Mouse (Mus musculus) ES-E14 (cell line): ENCODE data around the gene Ptgds. TPM values are rescaled to one million over a fixed set of nuclear protein-coding genes. Genes with fewer than 3 reads are reported as not detected.

Experiments
- DNase-seq: peaks from one replicate; pipeline ENCODE4 v3.0.0-alpha.2; 2013; ENCODE audit warnings: low read depth, low spot score
- H3K27ac ChIP-seq: 2 replicates; pipeline ENCODE4 v1.5.1; 2012; ENCODE audit warnings: low read depth, mild to moderate bottlenecking, low read length, moderate library complexity, mixed read lengths; ENCODE audit not compliant: poor library complexity, insufficient read depth, severe bottlenecking
- H3K36me3 ChIP-seq: 2 replicates; pipeline ENCODE4 v1.6.1; 2012; ENCODE audit warnings: mild to moderate bottlenecking, low read length, moderate library complexity, mixed read lengths; ENCODE audit not compliant: control insufficient read depth, poor library complexity, insufficient read depth, severe bottlenecking
- H3K4me1 ChIP-seq, 2 experiments: fragments of 150-350 bp in 1 of 2; sonication (generic) in 1 of 2; 2 replicates each; pipeline ENCODE4 v1.6.1; 2012; ENCODE audit warnings: low read length in 2 of 2, mild to moderate bottlenecking in 1 of 2, mixed read lengths in 1 of 2; ENCODE audit not compliant: control insufficient read depth in 2 of 2, insufficient read depth in 2 of 2, poor library complexity in 1 of 2
- H3K4me3 ChIP-seq, 2 experiments: fragments of 150-350 bp in 1 of 2; sonication (generic) in 1 of 2; 2 replicates each; pipeline ENCODE4 v1.5.1; 2012; ENCODE audit warnings: low read length in 2 of 2, low read depth in 1 of 2, mild to moderate bottlenecking in 1 of 2, mixed read lengths in 1 of 2; ENCODE audit not compliant: insufficient read depth in 1 of 2, poor library complexity in 1 of 2, severe bottlenecking in 1 of 2
- H3K9ac ChIP-seq: 2 replicates; pipeline ENCODE4 v1.6.1; 2012; ENCODE audit warnings: low read depth, mild to moderate bottlenecking, low read length, mixed read lengths; ENCODE audit not compliant: poor library complexity, insufficient read depth, severe bottlenecking
- H3K9me3 ChIP-seq: fragments of 150-350 bp; sonication (generic); 2 replicates; pipeline ENCODE4 v1.6.1; 2012; ENCODE audit warnings: low read depth, mild to moderate bottlenecking, low read length; ENCODE audit not compliant: control insufficient read depth, insufficient read depth
- CHD2 ChIP-seq: IDR thresholded peaks from 2 replicates; pipeline ENCODE4 v1.6.1; 2014; ENCODE audit warnings: mild to moderate bottlenecking, low read depth, low read length, inconsistent platforms
- HCFC1 ChIP-seq: IDR thresholded peaks from 2 replicates; pipeline ENCODE4 v1.6.1; 2012; ENCODE audit warnings: low read length, inconsistent platforms, borderline replicate concordance; ENCODE audit not compliant: insufficient read depth
- MAFK ChIP-seq: IDR thresholded peaks from 2 replicates; pipeline ENCODE4 v1.6.1; 2014; ENCODE audit warnings: mild to moderate bottlenecking, low read depth, low read length, inconsistent platforms; ENCODE audit not compliant: insufficient read depth
- ZC3H11A ChIP-seq: IDR thresholded peaks from 2 replicates; pipeline ENCODE4 v1.6.1; 2012; ENCODE audit warnings: low read depth, mild to moderate bottlenecking, inconsistent platforms, low read length, borderline replicate concordance
- ZNF384 ChIP-seq: IDR thresholded peaks from 2 replicates; pipeline ENCODE4 v1.6.1; 2012; ENCODE audit warnings: low read depth, low read length, inconsistent platforms
- in situ Hi-C, 2 experiments: fragments of 600-800 bp; cut with MboI; formaldehyde crosslinking; loops; one replicate each; pipeline ENCODE4 v1.15.1; 2025; ENCODE audit warnings: low sequenced_read_pairs in 2 of 2, inconsistent platforms in 1 of 2; ENCODE audit not compliant: unreplicated experiment in 2 of 2
- total RNA-seq: library from RNA; depleted of rRNA; stranded (reverse); fragments of 300-350 nt; gene quantifications from 2 replicates; pipeline ENCODE4 v1.2.3, GENCODE M21; 2012; rRNA removed

Ptgds gene
- 0.98 and 1.3 TPM in 2 replicates for total RNA-seq

DNA sequence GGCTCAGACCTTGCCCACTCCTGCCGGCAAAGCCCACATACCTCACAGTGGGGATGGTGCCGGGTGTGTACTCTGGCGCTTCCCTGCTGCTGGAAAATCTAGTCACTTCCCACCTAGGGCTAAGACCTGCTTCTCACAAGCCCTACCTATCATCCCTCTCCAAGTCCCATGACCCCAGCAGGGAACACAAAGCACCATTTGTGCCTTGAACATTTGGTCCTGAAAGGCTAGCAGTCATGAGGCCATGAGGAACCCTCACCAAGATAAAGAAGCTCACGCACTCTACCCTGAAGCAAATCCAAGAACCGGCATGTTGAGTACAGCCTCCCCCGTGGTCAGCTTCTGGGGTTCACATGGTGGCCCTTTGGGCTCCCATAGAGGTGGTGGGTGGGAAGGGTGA, at the start of gene Ptgds:
Gene Ptgds, minus strand, starts transcription at position 78 of the 400 bp plus-strand sequence.
- no peaks in the 10 kb centered on the region for H3K36me3 ChIP-seq
- TF ChIP-seq HCFC1 (no peak), CHD2 (no peak), ZNF384 (no peak), ZC3H11A (no peak), MAFK (no peak)
- H3K9me3 ChIP-seq, result no peaks in the 10 kb centered on the region
- in situ Hi-C loops, result no loop called here
- no peaks in the 10 kb centered on the region for H3K4me1 ChIP-seq
- no peak within 1 kb of the TSS for H3K9ac ChIP-seq
- H3K4me3 ChIP-seq, result no peak within 1 kb of the TSS
- no peak within 1 kb of the TSS for H3K27ac ChIP-seq
- no peak for DNase-seq

DNA sequence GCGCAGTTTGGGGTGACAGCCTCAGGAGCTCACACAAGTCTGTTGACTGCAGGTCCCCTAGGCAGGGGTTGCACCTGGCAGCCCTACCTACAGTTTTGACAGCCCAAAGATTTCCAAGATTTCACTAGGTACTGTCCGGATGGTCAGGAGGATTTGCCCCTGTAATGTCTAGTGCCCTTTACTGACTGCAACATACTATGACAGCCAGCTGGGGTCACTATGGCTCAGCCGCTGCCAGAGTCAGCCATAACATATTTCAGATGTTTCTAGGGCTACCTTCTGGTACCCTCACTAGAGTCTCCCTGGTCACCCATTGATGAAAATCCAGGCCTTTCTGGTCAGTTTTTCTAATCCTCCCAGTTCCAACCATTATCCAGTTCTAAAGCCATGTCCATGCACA, 40.1 kb upstream of the Ptgds start:
- no peaks in the 10 kb centered on the region for H3K9me3 ChIP-seq
- H3K4me1 ChIP-seq, result no peaks in the 10 kb centered on the region
- no peak overlapping the region for H3K9ac ChIP-seq
- in situ Hi-C loops, result no loop called here
- H3K36me3 ChIP-seq, result no peaks in the 10 kb centered on the region
- no peak overlapping the region for H3K27ac ChIP-seq
- no peak overlapping the region for H3K4me3 ChIP-seq
- no peak for DNase-seq
- TF ChIP-seq MAFK, result no peak

DNA sequence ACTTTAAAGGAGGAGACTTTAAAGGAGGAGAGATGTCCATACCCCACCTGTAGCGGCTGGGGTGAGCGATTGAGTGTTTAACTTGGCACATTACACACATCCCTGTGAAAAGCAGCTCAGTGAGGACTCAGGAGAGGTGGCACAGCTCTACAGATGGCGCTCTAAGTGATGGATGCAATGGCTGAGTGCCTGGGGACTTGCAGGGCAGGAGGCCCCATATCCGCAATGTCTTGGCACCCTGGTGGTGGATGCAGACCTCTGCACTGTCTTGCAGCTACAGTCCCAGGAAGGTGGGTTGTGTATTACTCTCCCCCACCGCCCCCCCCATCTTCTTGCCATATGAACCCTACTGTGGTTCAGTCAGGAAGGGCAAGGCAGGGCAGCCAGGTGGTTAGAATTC, 37.1 kb upstream of the Ptgds start:
- TF ChIP-seq MAFK, result no peak
- no peak for TF ChIP-seq ZNF384
- TF ChIP-seq HCFC1, result no peak
- TF ChIP-seq CHD2, result no peak
- TF ChIP-seq ZC3H11A, result no peak
- Histone ChIP-seq H3K36me3 (peaks cover 11% of the 10 kb centered on the region; the same call in 1 of the 2 replicates), H3K9me3 (no peaks in the 10 kb centered on the region), H3K4me1 (peaks cover 0 to 5% of the 10 kb centered on the region in 2 experiments; a peak in 1 of 4 replicates), H3K9ac (no peak overlapping the region), H3K27ac (no peak overlapping the region), H3K4me3 (no peak overlapping the region)
- in situ Hi-C loops, result no loop called here
- no peak for DNase-seq

DNA sequence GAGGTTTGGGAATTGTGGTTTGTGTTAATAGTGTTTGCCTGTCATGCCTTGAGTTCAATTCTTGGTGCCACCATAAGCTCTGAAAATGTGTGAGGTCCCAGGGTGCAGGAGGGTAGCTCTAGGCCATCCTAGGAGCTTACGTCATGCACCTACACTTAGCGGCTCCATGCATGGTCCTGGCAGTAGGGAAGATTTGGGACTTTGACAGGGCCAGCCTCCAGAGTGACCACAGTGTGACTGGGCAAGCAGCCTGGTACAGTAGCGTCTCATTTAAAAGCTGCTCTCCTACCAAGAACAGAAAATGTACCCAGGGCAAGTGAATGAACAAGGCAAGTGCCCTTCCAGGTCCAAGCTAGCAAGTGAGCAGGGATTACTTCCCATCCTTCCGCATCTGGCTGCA, 36.0 kb upstream of the Ptgds start:
- TF ChIP-seq HCFC1 (no peak), MAFK (no peak)
- no peaks in the 10 kb centered on the region for H3K9me3 ChIP-seq
- in situ Hi-C loops, result no loop called here
- no peak overlapping the region for H3K4me3 ChIP-seq
- DNase-seq, result no peak
- no peak overlapping the region for H3K9ac ChIP-seq
- no peak overlapping the region for H3K27ac ChIP-seq
- H3K36me3 ChIP-seq, result peaks cover 11% of the 10 kb centered on the region; the same call in 1 of the 2 replicates
- H3K4me1 ChIP-seq, result peaks cover 0 to 6% of the 10 kb centered on the region in 2 experiments; a peak in 1 of 4 replicates

DNA sequence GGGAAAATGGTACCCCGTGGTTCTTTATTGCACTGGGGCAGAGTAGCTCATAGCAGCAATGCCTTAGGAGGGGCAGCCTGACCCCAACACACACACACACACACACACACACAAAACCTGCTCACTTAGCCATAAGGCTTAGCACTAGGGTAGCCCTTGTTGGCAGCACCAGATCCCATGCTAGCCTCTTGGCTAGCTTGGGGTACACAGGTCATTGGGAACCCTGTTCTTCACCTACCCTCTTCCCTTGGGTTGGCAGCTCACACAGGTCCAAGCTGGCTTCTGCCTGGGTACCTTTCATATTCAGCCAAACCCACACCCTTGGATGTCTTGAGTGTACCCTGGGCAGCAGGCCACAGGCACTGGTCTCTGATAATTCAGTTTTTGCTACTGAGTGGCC, 35.2 kb upstream of the Ptgds start:
- in situ Hi-C loops, result no loop called here
- H3K36me3 ChIP-seq, result peaks cover 11% of the 10 kb centered on the region; the same call in 1 of the 2 replicates
- no peak overlapping the region for H3K4me3 ChIP-seq
- no peak overlapping the region for H3K9ac ChIP-seq
- peaks cover 0 to 8% of the 10 kb centered on the region in 2 experiments; a peak in 1 of 4 replicates for H3K4me1 ChIP-seq
- H3K27ac ChIP-seq, result no peak overlapping the region
- TF ChIP-seq MAFK (no peak), ZC3H11A (no peak), ZNF384 (no peak), HCFC1 (no peak), CHD2 (no peak)
- H3K9me3 ChIP-seq, result no peaks in the 10 kb centered on the region
- DNase-seq, result no peak
